Mouse (Mus musculus) heart, embryonic 14.5 days (tissue): ENCODE measurements around the gene Abca4. TPM values are rescaled to one million over a fixed set of nuclear protein-coding genes. Genes with fewer than 3 reads are reported as not detected.
A peak's percentile ranks its signal among the peaks of the same experiment; 100 is the strongest.

Experiments used
- ATAC-seq: fragments of 200-750 bp; cut with Nextera tagmentation; 2 replicates; pipeline ENCODE4 v1.8.0; 2017; ENCODE audit warnings: low read depth, moderate TSS enrichment; ENCODE audit not compliant: insufficient number of reproducible peaks, insufficient read depth, low FRiP score
- H3K27ac ChIP-seq, 2 experiments: fragments of 200-500 bp in 1 of 2; fragments of 300-500 bp in 1 of 2; sonication (generic) in 1 of 2; replicated peaks in 1 of 2; 2 replicates each; pipeline ENCODE4 v1.5.1; 2012 to 2014; ENCODE audit warnings: low read depth in 2 of 2, low read length in 2 of 2, control low read depth in 1 of 2, mild to moderate bottlenecking in 1 of 2, mixed read lengths in 1 of 2; ENCODE audit not compliant: control insufficient read depth in 1 of 2, insufficient read depth in 1 of 2
- H3K27me3 ChIP-seq: fragments of 300-500 bp; sonication (generic); 2 replicates; pipeline ENCODE4 v1.6.1; 2014; ENCODE audit warnings: mild to moderate bottlenecking, low read length, control low read depth; ENCODE audit not compliant: control insufficient read depth, insufficient read depth
- H3K36me3 ChIP-seq: fragments of 300-500 bp; sonication (generic); 2 replicates; pipeline ENCODE4 v1.6.1; 2014; ENCODE audit warnings: mild to moderate bottlenecking, control low read depth, low read length, mixed read lengths; ENCODE audit not compliant: control insufficient read depth, insufficient read depth
- H3K4me1 ChIP-seq, 2 experiments: fragments of 200-500 bp in 1 of 2; fragments of 300-500 bp in 1 of 2; sonication (generic) in 1 of 2; 2 replicates each; pipeline ENCODE4 v1.6.1; 2012 to 2014; ENCODE audit warnings: low read length in 2 of 2, control low read depth in 1 of 2, mixed read lengths in 1 of 2; ENCODE audit not compliant: control insufficient read depth in 2 of 2, insufficient read depth in 2 of 2
- H3K4me2 ChIP-seq: fragments of 300-500 bp; sonication (generic); 2 replicates; pipeline ENCODE4 v1.6.1; 2014; ENCODE audit warnings: mild to moderate bottlenecking, low read length
- H3K4me3 ChIP-seq, 2 experiments: fragments of 200-500 bp in 1 of 2; fragments of 300-500 bp in 1 of 2; sonication (generic) in 1 of 2; 2 replicates each; pipeline ENCODE4 v1.5.1; 2012 to 2014; ENCODE audit warnings: low read length in 2 of 2, mild to moderate bottlenecking in 2 of 2, control low read depth in 1 of 2, low read depth in 1 of 2, moderate library complexity in 1 of 2; ENCODE audit not compliant: control insufficient read depth in 1 of 2, insufficient read depth in 1 of 2
- H3K9ac ChIP-seq: fragments of 300-500 bp; sonication (generic); 2 replicates; pipeline ENCODE4 v1.6.1; 2014; ENCODE audit warnings: mild to moderate bottlenecking, low read length
- H3K9me3 ChIP-seq: fragments of 300-500 bp; sonication (generic); 2 replicates; pipeline ENCODE4 v1.6.1; 2016; ENCODE audit warnings: low read length, control low read depth; ENCODE audit not compliant: control insufficient read depth
- WGBS: fragments of 180-500 bp; shearing (Covaris S2); extraction: QIAGEN DNeasy Blood & Tissue Kit; methylation state at CpG from one replicate; pipeline ENCODE4 v1.1.7; 2014; 5-methylcytosine and 5-hydroxymethylcytosine counted together
- polyA plus RNA-seq: library from polyadenylated mRNA; unstranded; fragments of >200 nt; fragmentation: Nextera tagmentation; extraction: Ambion mirVana; gene quantifications from 2 replicates; pipeline ENCODE4 v1.2.1, GENCODE M21; 2014

Gene Abca4
- polyA plus RNA-seq, 1 experiment from 2014 or later: 3.9 TPM

- ATAC-seq: no peak
- no peaks in the 10 kb centered on the region for H3K9me3 ChIP-seq
- no peak overlapping the region for H3K27ac ChIP-seq
- no peak overlapping the region for H3K9ac ChIP-seq
- 92% methylated on average over 7 of the region's 7 CpGs for WGBS
- 0 out of 4 replicates have a peak, but pooled peaks cover 0 to 3% of the 10 kb centered on the region in 2 experiments for H3K4me1 ChIP-seq
- no peak overlapping the region for H3K4me3 ChIP-seq
- H3K36me3 ChIP-seq: peaks cover 49% of the 10 kb centered on the region
- no peak overlapping the region for H3K4me2 ChIP-seq
- H3K27me3 ChIP-seq: no peaks in the 10 kb centered on the region
Measured at GRCm38 (mm10) chr3:122018421-122018820, 25.8 kb upstream of the Abca4 start.

GRCm38 (mm10) chr3:122019159-122019558 lies 25.1 kb upstream of the Abca4 start:
- WGBS: 90% methylated on average over 5 of the region's 5 CpGs

GRCm38 (mm10) chr3:122021029-122021652 lies 23.1 kb upstream of the Abca4 start:
- Histone ChIP-seq H3K4me3 (no peak overlapping the region), H3K4me2 (no peak overlapping the region), H3K27ac (no peak overlapping the region), H3K9me3 (no peaks in the 10 kb centered on the region), H3K27me3 (no peaks in the 10 kb centered on the region), H3K36me3 (peaks cover 23% of the 10 kb centered on the region), H3K9ac (no peak overlapping the region), H3K4me1 (peaks cover 1 to 3% of the 10 kb centered on the region in 2 experiments; a peak in 1 of 4 replicates)
- no peak for ATAC-seq
- 89% methylated on average over 8 of the region's 8 CpGs for WGBS

More at GRCm38 (mm10) chr3:122019159-122019558, 25.1 kb upstream of the Abca4 start:
- H3K36me3 ChIP-seq: peaks cover 42% of the 10 kb centered on the region
- no peaks in the 10 kb centered on the region for H3K9me3 ChIP-seq
- no peak for ATAC-seq
- 0 out of 4 replicates have a peak, but pooled peaks cover 0 to 3% of the 10 kb centered on the region in 2 experiments for H3K4me1 ChIP-seq
- H3K4me2 ChIP-seq: no peak overlapping the region
- no peak overlapping the region for H3K9ac ChIP-seq
- no peaks in the 10 kb centered on the region for H3K27me3 ChIP-seq
- no peak overlapping the region for H3K27ac ChIP-seq
- no peak overlapping the region for H3K4me3 ChIP-seq

GRCm38 (mm10) chr3:122022355-122022754 lies 21.9 kb upstream of the Abca4 start:
- 88% methylated on average over 3 of the region's 3 CpGs for WGBS
- no peak overlapping the region for H3K9ac ChIP-seq
- H3K36me3 ChIP-seq: peaks cover 11% of the 10 kb centered on the region
- H3K4me1 ChIP-seq: peaks cover 2 to 6% of the 10 kb centered on the region in 2 experiments; a peak in 2 of 4 replicates
- H3K4me3 ChIP-seq: no peak overlapping the region
- no peaks in the 10 kb centered on the region for H3K27me3 ChIP-seq
- H3K9me3 ChIP-seq: no peaks in the 10 kb centered on the region
- no peak overlapping the region for H3K27ac ChIP-seq
- ATAC-seq: no peak
- no peak overlapping the region for H3K4me2 ChIP-seq

GRCm38 (mm10) chr3:122026676-122027075 lies 17.6 kb upstream of the Abca4 start:
- Histone ChIP-seq H3K4me3 (no peak overlapping the region), H3K9ac (0 out of 2 replicates have a peak overlapping the region, but pooled peaks have one; percentile 4), H3K27me3 (no peaks in the 10 kb centered on the region), H3K4me1 (peaks cover 6 to 9% of the 10 kb centered on the region in 2 experiments; a peak in 2 of 4 replicates), H3K36me3 (no peaks in the 10 kb centered on the region), H3K4me2 (peak overlapping the region; percentile 45), H3K27ac (peak overlapping the region; percentile 62 to 76), H3K9me3 (no peaks in the 10 kb centered on the region)
- 37% methylated on average over 5 of the region's 5 CpGs for WGBS
- no peak for ATAC-seq

GRCm38 (mm10) chr3:122027776-122028175 lies 16.5 kb upstream of the Abca4 start:
- WGBS: 58% methylated on average over 8 of the region's 8 CpGs
- Histone ChIP-seq H3K4me1 (peaks cover 6 to 9% of the 10 kb centered on the region in 2 experiments; a peak in 2 of 4 replicates), H3K4me2 (no peak overlapping the region), H3K27ac (peak overlapping the region; percentile 1 to 76; a peak in 3 of 4 replicates), H3K4me3 (no peak overlapping the region), H3K9me3 (no peaks in the 10 kb centered on the region), H3K36me3 (no peaks in the 10 kb centered on the region), H3K9ac (no peak overlapping the region), H3K27me3 (no peaks in the 10 kb centered on the region)
- no peak for ATAC-seq

- Histone ChIP-seq H3K4me3 (no peak overlapping the region), H3K9ac (peak overlapping the region; percentile 38; the same call in 1 of the 2 replicates), H3K36me3 (no peaks in the 10 kb centered on the region), H3K9me3 (no peaks in the 10 kb centered on the region), H3K27ac (peak overlapping the region; percentile 74 to 84), H3K4me2 (no peak overlapping the region), H3K27me3 (no peaks in the 10 kb centered on the region), H3K4me1 (peaks cover 13 to 18% of the 10 kb centered on the region in 2 experiments)
- 0 out of 2 replicates have a peak, but pooled peaks have one; percentile 24 for ATAC-seq
- 21% methylated on average over 9 of the region's 9 CpGs for WGBS
Measured at GRCm38 (mm10) chr3:122033248-122033837, 10.9 kb upstream of the Abca4 start.
